Mouse (Mus musculus): Measurements from ENCODE around the gene Mlycd. TPM values are rescaled to one million over a fixed set of nuclear protein-coding genes. Genes with fewer than 3 reads are reported as not detected.

Mlycd gene
- polyA plus RNA-seq, 1 experiment, result 22.1 TPM

DNA sequence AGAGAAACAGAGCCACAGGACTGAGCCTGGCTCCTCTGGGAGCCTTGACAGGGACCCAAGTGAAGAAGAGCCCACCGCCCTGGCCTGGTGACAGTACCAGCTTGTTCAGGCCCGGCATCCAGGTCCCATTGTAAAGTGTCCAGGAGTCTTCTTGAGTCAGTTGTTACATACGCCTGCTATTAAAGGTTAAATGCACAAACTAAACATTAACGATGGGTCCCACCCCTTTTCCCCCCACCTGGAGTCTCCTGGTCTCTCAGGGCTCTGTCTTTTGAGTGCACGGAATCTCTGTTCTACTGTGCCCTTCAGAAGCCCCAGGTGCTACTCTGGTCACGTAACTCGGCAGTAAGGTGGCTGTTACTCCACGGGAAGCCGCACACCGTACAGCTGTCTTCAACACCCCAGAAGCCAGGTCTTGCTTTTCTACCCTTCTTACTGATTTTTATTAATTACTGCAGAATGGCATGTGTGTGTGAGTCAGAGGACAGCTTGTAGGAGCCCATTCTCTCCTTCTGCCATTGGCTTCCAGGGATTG lies 29.6 kb downstream of the Mlycd start:
- DNase-seq, result peak; percentile 36
- TF ChIP-seq CTCF (IDR thresholded peaks at IDR 0.05; ENCODE audit: borderline replicate concordance, control insufficient read depth, extremely low read depth, insufficient read depth, low read length, poor library complexity), result no peak
- no peak for TF ChIP-seq POLR2A (IDR thresholded peaks at IDR 0.05; ENCODE audit: control insufficient read depth, extremely low read depth, insufficient read depth, low read length, poor library complexity)
- H3K4me3 ChIP-seq (ENCODE audit: control insufficient read depth, insufficient read depth, low read length), result peak overlapping the region; percentile 23
- WGBS, result 8% methylated on average over 10 of the region's 10 CpGs
- no peaks in the 10 kb centered on the region for H3K36me3 ChIP-seq (ENCODE audit: control insufficient read depth, insufficient read depth, low read length)
- no peaks in the 10 kb centered on the region for H3K27me3 ChIP-seq (ENCODE audit: control insufficient read depth, insufficient read depth, low read length)
- H3K4me1 ChIP-seq (replicated peaks; ENCODE audit: control insufficient read depth, insufficient read depth, low read length), result peaks cover 90% of the 10 kb centered on the region
- peak overlapping the region; percentile 94 for H3K27ac ChIP-seq (ENCODE audit: control insufficient read depth, insufficient read depth, low read length)

DNA sequence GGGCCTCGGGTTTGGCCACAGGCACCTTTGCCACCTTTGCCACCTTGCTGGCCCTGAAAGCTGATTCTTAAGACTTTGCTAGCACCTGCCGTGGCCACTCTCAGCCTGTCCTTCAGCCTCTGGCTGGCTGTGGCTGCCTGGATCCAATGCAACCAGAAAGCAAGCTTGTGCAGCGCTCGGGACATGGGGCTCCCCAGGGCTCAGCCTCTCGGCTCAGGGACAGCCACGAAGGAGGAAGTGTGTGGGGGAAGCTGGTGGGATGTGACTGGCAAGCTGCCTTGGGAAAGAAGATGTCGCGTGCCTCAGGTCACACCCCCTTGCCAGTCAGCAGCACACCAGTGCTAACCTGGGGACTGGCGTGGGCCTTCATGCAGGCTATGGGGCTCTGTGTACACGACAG lies 30.1 kb downstream of the Mlycd start:
- TF ChIP-seq POLR2A (IDR thresholded peaks at IDR 0.05; ENCODE audit: control insufficient read depth, extremely low read depth, insufficient read depth, low read length, poor library complexity) (no peak), CTCF (IDR thresholded peaks at IDR 0.05; ENCODE audit: borderline replicate concordance, control insufficient read depth, extremely low read depth, insufficient read depth, low read length, poor library complexity) (no peak)
- Histone ChIP-seq H3K36me3 (ENCODE audit: control insufficient read depth, insufficient read depth, low read length) (no peaks in the 10 kb centered on the region), H3K27ac (ENCODE audit: control insufficient read depth, insufficient read depth, low read length) (peak overlapping the region; percentile 94), H3K27me3 (ENCODE audit: control insufficient read depth, insufficient read depth, low read length) (no peaks in the 10 kb centered on the region), H3K4me3 (ENCODE audit: control insufficient read depth, insufficient read depth, low read length) (no peak overlapping the region), H3K4me1 (replicated peaks; ENCODE audit: control insufficient read depth, insufficient read depth, low read length) (peaks cover 88% of the 10 kb centered on the region)
- peak; percentile 59 for DNase-seq
- 10% methylated on average over 10 of the region's 10 CpGs for WGBS

DNA sequence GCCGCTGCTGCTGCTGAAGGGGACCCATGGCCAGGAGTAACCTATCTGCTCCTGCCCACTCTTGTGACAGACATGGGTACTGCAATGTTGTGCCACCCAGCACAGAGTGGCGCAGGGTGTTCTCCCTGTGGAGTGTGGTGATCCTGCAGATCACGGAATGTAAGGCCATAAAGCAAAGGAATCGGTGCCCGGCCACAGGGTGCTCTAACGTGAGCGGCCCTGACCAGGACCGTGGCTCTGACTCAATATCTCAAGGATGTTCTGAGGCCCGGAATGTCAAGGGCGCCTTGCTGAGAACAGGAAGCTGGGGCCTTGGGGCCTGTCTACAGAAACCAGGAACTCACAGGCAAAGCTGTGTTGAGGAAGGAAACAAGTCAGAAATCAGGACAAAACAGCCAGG lies 30.9 kb downstream of the Mlycd start:
- Histone ChIP-seq H3K36me3 (ENCODE audit: control insufficient read depth, insufficient read depth, low read length) (no peaks in the 10 kb centered on the region), H3K4me1 (replicated peaks; ENCODE audit: control insufficient read depth, insufficient read depth, low read length) (peaks cover 83% of the 10 kb centered on the region), H3K4me3 (ENCODE audit: control insufficient read depth, insufficient read depth, low read length) (0 out of 2 replicates have a peak overlapping the region, but pooled peaks have one; percentile 7), H3K27me3 (ENCODE audit: control insufficient read depth, insufficient read depth, low read length) (no peaks in the 10 kb centered on the region), H3K27ac (ENCODE audit: control insufficient read depth, insufficient read depth, low read length) (peak overlapping the region; percentile 72)
- 27% methylated on average over 10 of the region's 10 CpGs for WGBS
- DNase-seq, result peak; percentile 54
- TF ChIP-seq CTCF (IDR thresholded peaks at IDR 0.05; ENCODE audit: borderline replicate concordance, control insufficient read depth, extremely low read depth, insufficient read depth, low read length, poor library complexity) (peak; percentile 61; the same call in 1 of the 2 replicates), POLR2A (IDR thresholded peaks at IDR 0.05; ENCODE audit: control insufficient read depth, extremely low read depth, insufficient read depth, low read length, poor library complexity) (no peak)

DNA sequence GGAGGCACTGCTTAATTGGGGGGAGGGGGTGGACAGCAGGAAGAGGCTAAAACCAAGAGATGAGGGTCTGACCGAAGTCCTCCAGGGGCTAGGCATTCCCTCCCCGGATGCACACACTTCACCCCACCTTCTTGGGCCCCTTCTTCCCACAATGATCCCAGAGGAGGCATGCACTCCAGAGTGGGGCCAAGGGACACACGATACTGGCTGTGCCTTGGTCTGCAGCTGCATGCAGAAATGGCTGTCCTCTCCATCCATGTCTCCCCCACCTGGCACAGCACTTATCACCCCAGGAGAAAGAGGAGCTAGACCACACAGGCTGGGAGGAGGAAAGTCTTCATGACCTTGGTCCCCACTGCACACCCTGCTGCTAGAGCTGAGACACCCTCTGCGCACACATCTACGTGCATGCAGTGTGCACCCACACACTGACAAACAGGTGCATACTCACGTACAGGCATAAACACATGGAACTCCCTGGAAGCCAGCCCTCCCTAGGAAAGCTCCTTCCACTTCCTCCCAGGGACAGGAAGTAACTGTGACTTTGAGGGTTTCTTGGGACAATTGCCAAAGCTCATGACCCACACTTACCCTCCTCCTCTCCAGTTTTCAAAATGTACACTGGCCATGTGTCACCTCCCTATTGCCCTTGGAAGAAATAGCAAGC lies 31.5 kb downstream of the Mlycd start:
- Histone ChIP-seq H3K4me3 (ENCODE audit: control insufficient read depth, insufficient read depth, low read length) (0 out of 2 replicates have a peak overlapping the region, but pooled peaks have one; percentile 7), H3K27me3 (ENCODE audit: control insufficient read depth, insufficient read depth, low read length) (no peaks in the 10 kb centered on the region), H3K36me3 (ENCODE audit: control insufficient read depth, insufficient read depth, low read length) (no peaks in the 10 kb centered on the region), H3K4me1 (replicated peaks; ENCODE audit: control insufficient read depth, insufficient read depth, low read length) (peaks cover 77% of the 10 kb centered on the region), H3K27ac (ENCODE audit: control insufficient read depth, insufficient read depth, low read length) (peak overlapping the region; percentile 72; the same call in 1 of the 2 replicates)
- DNase-seq, result no peak
- TF ChIP-seq CTCF (IDR thresholded peaks at IDR 0.05; ENCODE audit: borderline replicate concordance, control insufficient read depth, extremely low read depth, insufficient read depth, low read length, poor library complexity) (no peak), POLR2A (IDR thresholded peaks at IDR 0.05; ENCODE audit: control insufficient read depth, extremely low read depth, insufficient read depth, low read length, poor library complexity) (no peak)
- 44% methylated on average over 6 of the region's 6 CpGs for WGBS

DNA sequence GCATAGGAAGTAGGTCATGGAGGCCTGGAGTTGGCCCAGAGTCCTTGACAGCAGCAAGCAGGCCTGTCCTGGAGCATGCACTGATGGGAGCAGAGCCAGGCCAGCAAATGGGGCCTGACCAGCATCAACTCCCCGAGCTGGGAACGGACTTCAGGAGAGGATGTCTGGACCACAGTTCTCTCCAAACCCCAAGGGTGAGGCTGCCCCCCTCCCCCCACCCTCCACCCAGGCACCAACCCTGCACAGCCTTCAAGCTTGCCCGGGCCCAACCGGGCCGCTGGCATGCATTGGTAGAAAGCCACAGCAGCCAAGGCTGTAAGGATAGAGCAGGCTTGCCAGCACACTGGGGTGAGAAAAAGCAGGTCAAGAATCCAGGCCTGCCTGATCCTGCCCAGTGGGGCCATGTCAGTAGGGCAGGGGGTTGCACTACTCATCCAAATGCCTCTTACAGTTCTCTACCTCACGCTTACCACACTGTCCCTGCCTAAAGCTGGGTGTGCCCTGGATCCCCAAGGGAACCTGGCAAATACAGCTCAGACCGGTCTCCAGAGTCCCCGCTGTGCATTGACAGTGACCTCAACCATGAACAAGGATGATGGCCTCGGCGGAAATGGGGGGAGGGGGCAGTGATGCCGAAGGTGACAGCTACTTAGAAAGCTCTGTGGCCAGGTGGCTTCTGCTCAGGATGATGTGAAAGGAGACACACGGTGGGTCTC lies 33.1 kb downstream of the Mlycd start:
- TF ChIP-seq POLR2A (IDR thresholded peaks at IDR 0.05; ENCODE audit: control insufficient read depth, extremely low read depth, insufficient read depth, low read length, poor library complexity) (no peak), CTCF (IDR thresholded peaks at IDR 0.05; ENCODE audit: borderline replicate concordance, control insufficient read depth, extremely low read depth, insufficient read depth, low read length, poor library complexity) (no peak)
- H3K4me1 ChIP-seq (replicated peaks; ENCODE audit: control insufficient read depth, insufficient read depth, low read length), result peaks cover 61% of the 10 kb centered on the region
- no peaks in the 10 kb centered on the region for H3K27me3 ChIP-seq (ENCODE audit: control insufficient read depth, insufficient read depth, low read length)
- H3K27ac ChIP-seq (ENCODE audit: control insufficient read depth, insufficient read depth, low read length), result no peak overlapping the region
- 71% methylated on average over 12 of the region's 12 CpGs for WGBS
- H3K4me3 ChIP-seq (ENCODE audit: control insufficient read depth, insufficient read depth, low read length), result no peak overlapping the region
- H3K36me3 ChIP-seq (ENCODE audit: control insufficient read depth, insufficient read depth, low read length), result no peaks in the 10 kb centered on the region
- no peak for DNase-seq

DNA sequence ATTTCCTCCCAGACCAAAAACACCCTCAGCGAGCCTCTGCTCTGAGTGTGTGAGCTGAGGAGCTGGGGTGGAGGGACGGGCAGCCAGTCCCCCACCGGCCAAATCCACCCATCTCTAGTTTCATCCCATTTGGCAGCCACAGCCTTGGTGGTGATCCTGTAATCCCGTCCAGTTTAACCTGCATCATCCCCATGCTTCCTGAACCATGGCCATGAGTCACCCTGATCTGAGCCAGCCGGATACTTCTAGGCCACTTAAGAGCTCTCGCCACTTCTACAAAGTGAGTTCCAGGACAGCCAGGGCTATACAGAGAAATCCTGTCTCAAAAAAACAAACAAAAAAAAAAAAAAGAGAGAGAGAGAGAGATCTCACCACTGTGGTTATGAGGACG lies 33.7 kb downstream of the Mlycd start:
- WGBS, result 64% methylated on average over 7 of the region's 7 CpGs
- Histone ChIP-seq H3K36me3 (ENCODE audit: control insufficient read depth, insufficient read depth, low read length) (no peaks in the 10 kb centered on the region), H3K27ac (ENCODE audit: control insufficient read depth, insufficient read depth, low read length) (no peak overlapping the region), H3K27me3 (ENCODE audit: control insufficient read depth, insufficient read depth, low read length) (no peaks in the 10 kb centered on the region), H3K4me3 (ENCODE audit: control insufficient read depth, insufficient read depth, low read length) (no peak overlapping the region), H3K4me1 (replicated peaks; ENCODE audit: control insufficient read depth, insufficient read depth, low read length) (peaks cover 57% of the 10 kb centered on the region)
- DNase-seq, result no peak
- TF ChIP-seq CTCF (IDR thresholded peaks at IDR 0.05; ENCODE audit: borderline replicate concordance, control insufficient read depth, extremely low read depth, insufficient read depth, low read length, poor library complexity) (no peak), POLR2A (IDR thresholded peaks at IDR 0.05; ENCODE audit: control insufficient read depth, extremely low read depth, insufficient read depth, low read length, poor library complexity) (no peak)

Measured in thymus, adult 2 months (tissue).